Mouse (Mus musculus) heart, adult 2 months (tissue): ENCODE measurements around the gene Fer. TPM values are rescaled to one million over a fixed set of nuclear protein-coding genes. Genes with fewer than 3 reads are reported as not detected.

Experiments used
- DNase-seq, 2 experiments: peaks; one replicate each; pipeline ENCODE4 v3.0.0; 2021
- H3K27ac ChIP-seq: fragments of 200-600 bp; 2 replicates; pipeline ENCODE4 v1.8.1; 2022
- H3K27me3 ChIP-seq: fragments of 200-500 bp; 2 replicates; pipeline ENCODE4 v1.6.1; 2012; ENCODE audit warnings: mild to moderate bottlenecking, low read length, inconsistent platforms, mixed read lengths; ENCODE audit not compliant: control insufficient read depth, insufficient read depth
- H3K36me3 ChIP-seq: fragments of 200-500 bp; 2 replicates; pipeline ENCODE4 v1.6.1; 2012; ENCODE audit warnings: low read length, inconsistent platforms; ENCODE audit not compliant: control insufficient read depth, insufficient read depth
- H3K4me1 ChIP-seq: fragments of 200-500 bp; 2 replicates; pipeline ENCODE4 v1.6.1; 2011; ENCODE audit warnings: low read length; ENCODE audit not compliant: control insufficient read depth, insufficient read depth
- H3K4me3 ChIP-seq: fragments of 200-600 bp; 2 replicates; pipeline ENCODE4 v1.8.1; 2022
- H3K79me2 ChIP-seq: fragments of 200-500 bp; replicated peaks from 2 replicates; pipeline ENCODE4 v1.6.1; 2012; ENCODE audit warnings: mild to moderate bottlenecking, inconsistent platforms, low read length, moderate library complexity, mixed read lengths; ENCODE audit not compliant: control insufficient read depth, insufficient read depth
- H3K9ac ChIP-seq: fragments of 200-500 bp; 2 replicates; pipeline ENCODE4 v1.6.1; 2012; ENCODE audit warnings: low read depth, mild to moderate bottlenecking, control low read depth, inconsistent platforms, low read length, mixed read lengths
- CTCF ChIP-seq: fragments of 200-600 bp; IDR thresholded peaks from 2 replicates; pipeline ENCODE4 v1.8.1; 2022; ENCODE audit warnings: antibody characterized with exemption, mild to moderate bottlenecking, moderate library complexity
- EP300 ChIP-seq: fragments of 200-500 bp; IDR thresholded peaks from 2 replicates; pipeline ENCODE4 v1.6.1; 2011; ENCODE audit warnings: low read depth, low read length, control low read depth; ENCODE audit not compliant: insufficient read depth
- POLR2A ChIP-seq: fragments of 200-500 bp; IDR thresholded peaks from 2 replicates; pipeline ENCODE4 v1.6.1; 2011; ENCODE audit warnings: mild to moderate bottlenecking, low read depth, low read length, control low read depth; ENCODE audit not compliant: insufficient read depth
- WGBS: fragments of 180-500 bp; shearing (Covaris S2); methylation state at CpG from one replicate; pipeline ENCODE4 v1.1.7; 2018; 5-methylcytosine and 5-hydroxymethylcytosine counted together
- intact Hi-C: fragments of 180-260 bp; cut with DNase I; formaldehyde crosslinking; loops from one replicate; pipeline ENCODE4 v1.15.1; 2025
- long read RNA-seq: library from polyadenylated mRNA; stranded (forward); transcript quantifications from one replicate; pipeline ENCODE4 v2.0.0, GENCODE M21; 2021
- polyA plus RNA-seq: library from polyadenylated mRNA; depleted of rRNA; stranded (reverse); fragments of >200 nt; gene quantifications from 2 replicates; pipeline ENCODE4 v1.2.3, GENCODE M21; 2012; rRNA removed
- total RNA-seq, 2 experiments: library from RNA; stranded (reverse); gene quantifications; 2 replicates each; pipeline ENCODE4 v1.2.3; 2021

Fer gene
- 10 to 100 TPM; 19.4 to 19.8 TPM for total RNA-seq
- 3.9 and 7.9 TPM in 2 replicates for polyA plus RNA-seq
- long read RNA-seq, partial matches to known transcripts, result 3 of 23 reads
- long read RNA-seq, other reads (novel, unspliced or antisense), result 20 of 23 reads

DNA sequence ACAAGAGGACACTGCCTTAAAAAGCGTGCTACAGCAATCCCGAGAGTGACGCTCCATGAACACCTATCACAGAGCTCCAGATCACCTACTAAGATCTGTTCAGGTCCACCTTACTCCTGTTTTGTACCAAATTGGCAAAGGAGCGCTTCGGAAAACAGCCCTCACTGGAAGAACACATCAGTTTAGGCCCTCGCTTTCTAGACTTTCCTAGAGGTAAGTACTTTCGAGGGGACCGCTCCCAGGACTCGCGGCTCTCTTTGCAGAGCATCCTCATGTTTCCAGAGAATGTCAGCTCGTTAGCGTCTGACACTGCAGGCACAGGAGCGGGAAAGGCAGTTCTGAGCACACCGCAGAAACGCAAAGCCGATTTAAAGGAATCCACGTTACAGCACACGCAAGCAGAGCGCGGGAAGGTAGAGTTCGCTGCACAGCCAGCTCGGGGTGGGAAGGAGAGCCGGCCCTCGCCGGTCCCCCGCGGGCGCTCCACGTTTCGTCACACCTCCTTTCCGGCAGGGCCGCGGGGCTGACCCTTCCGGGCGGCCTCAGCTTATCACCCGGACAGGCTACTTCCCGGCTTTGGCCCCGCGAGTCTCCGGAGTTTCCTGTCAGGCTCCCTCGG, at the start of gene Fer:
TSS of gene Fer (plus strand) at position 51 of the 619 bp plus-strand sequence.
- Histone ChIP-seq H3K36me3 (no peaks in the 10 kb centered on the region; the same call in none of the 2 replicates), H3K9ac (peak within 1 kb of the TSS; percentile 85), H3K4me1 (peaks cover 2% of the 10 kb centered on the region; the same call in 1 of the 2 replicates), H3K4me3 (peak within 1 kb of the TSS; percentile 96), H3K27ac (peak within 1 kb of the TSS; percentile 92), H3K79me2 (no peaks in the 10 kb centered on the region), H3K27me3 (no peaks in the 10 kb centered on the region)
- no peak for DNase-seq
- intact Hi-C loops, result loop anchor here (2.0 to 10.0 kb wide), 4 partner anchors 58 to 742 kb away; partner anchors contain the start of genes Man2a1 and Pja2
- TF ChIP-seq POLR2A, result no peak
- no peak for TF ChIP-seq EP300
- TF ChIP-seq CTCF, result no peak
- WGBS, result 1% methylated on average over 41 of the region's 41 CpGs

DNA sequence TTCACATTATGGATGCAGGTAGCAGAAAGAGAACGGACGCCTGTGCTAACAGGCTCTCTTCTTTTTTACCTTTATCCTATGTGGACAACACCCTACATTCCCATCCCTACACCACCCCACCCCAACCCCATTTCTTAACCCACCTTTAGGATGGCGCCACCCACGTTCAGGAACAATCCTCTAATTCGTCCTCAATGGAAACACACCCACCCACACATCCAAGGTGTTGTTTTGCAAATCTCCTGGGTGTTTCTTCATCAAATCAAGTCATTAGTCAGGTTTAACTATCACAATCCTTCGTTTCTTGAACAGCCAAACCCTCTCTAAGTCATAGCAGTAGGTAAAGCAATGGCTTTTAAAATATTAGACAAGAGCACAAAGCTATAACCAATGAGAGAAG, 49.3 kb upstream of the Fer start:
- Histone ChIP-seq H3K36me3 (no peaks in the 10 kb centered on the region), H3K4me1 (no peaks in the 10 kb centered on the region)
- intact Hi-C loops, result no loop called here

DNA sequence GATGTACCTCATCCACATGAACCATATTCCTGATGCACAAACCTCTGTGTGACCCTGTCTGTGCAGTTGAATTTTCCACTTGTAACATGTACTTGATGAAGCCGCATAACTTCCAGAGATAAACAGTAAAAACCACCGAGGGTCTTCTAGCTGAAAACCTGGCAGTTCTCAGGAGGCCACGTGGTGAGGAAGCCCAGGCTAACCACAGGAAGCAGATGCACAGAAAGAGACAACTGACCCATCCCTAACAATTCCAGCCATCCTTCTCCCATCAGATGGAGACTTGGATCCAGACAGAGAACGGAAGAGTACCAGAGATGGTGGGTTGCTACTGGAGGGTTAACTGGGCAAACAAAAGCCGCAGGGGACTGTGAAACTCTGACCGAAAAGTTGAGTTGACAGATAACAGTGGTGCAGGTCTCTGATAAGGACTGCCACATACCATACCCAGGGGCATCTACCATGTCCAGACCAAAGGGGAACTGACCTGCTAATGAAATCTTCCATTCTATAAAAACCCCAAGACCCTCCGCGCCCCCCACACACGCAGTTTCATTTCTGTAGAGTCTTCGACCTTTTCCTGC, 44.3 kb upstream of the Fer start:
- no peak overlapping the region for H3K9ac ChIP-seq
- WGBS, result 64% methylated on average over 10 of the region's 10 CpGs
- no peaks in the 10 kb centered on the region for H3K79me2 ChIP-seq
- H3K27ac ChIP-seq, result no peak overlapping the region
- no peaks in the 10 kb centered on the region for H3K27me3 ChIP-seq
- TF ChIP-seq EP300, result no peak
- TF ChIP-seq CTCF, result no peak
- TF ChIP-seq POLR2A, result no peak
- DNase-seq, result no peak
- no peak overlapping the region for H3K4me3 ChIP-seq
- no peaks in the 10 kb centered on the region for H3K36me3 ChIP-seq
- H3K4me1 ChIP-seq, result no peaks in the 10 kb centered on the region
- intact Hi-C loops, result no loop called here

More for the DNA sequence above, 49.3 kb upstream of the Fer start:
- no peak overlapping the region for H3K27ac ChIP-seq
- H3K27me3 ChIP-seq, result no peaks in the 10 kb centered on the region
- WGBS, result 92% methylated on average over 6 of the region's 6 CpGs
- no peak for DNase-seq
- H3K9ac ChIP-seq, result no peak overlapping the region
- TF ChIP-seq POLR2A (no peak), EP300 (no peak), CTCF (no peak)
- H3K79me2 ChIP-seq, result no peaks in the 10 kb centered on the region
- H3K4me3 ChIP-seq, result no peak overlapping the region

DNA sequence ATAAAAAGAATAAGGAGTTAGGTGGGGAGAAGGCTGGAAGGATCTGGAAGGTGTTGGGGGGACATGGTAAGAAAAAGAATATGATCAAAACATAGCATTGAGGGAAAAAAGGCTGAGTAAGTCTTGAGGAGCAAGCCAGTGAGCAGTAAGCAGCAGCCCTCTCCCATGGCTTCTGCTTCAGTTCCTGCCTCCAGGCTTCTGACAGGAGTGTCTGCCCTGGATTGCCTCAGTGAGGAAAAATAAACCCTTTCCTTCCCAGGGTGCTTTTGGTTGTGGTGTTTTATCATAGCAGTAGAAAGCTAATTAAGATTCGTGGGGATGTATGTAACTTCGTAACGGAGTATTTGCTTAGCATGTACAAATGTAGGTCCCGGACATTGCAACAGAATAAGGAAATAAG, 38.7 kb upstream of the Fer start:
- Histone ChIP-seq H3K4me3 (no peak overlapping the region), H3K79me2 (no peaks in the 10 kb centered on the region), H3K36me3 (no peaks in the 10 kb centered on the region), H3K27me3 (no peaks in the 10 kb centered on the region), H3K4me1 (no peaks in the 10 kb centered on the region), H3K9ac (no peak overlapping the region), H3K27ac (no peak overlapping the region)
- WGBS, result 79% methylated on average over 4 of the region's 4 CpGs
- DNase-seq, result no peak
- intact Hi-C loops, result no loop called here
- TF ChIP-seq POLR2A (no peak), CTCF (no peak), EP300 (no peak)

DNA sequence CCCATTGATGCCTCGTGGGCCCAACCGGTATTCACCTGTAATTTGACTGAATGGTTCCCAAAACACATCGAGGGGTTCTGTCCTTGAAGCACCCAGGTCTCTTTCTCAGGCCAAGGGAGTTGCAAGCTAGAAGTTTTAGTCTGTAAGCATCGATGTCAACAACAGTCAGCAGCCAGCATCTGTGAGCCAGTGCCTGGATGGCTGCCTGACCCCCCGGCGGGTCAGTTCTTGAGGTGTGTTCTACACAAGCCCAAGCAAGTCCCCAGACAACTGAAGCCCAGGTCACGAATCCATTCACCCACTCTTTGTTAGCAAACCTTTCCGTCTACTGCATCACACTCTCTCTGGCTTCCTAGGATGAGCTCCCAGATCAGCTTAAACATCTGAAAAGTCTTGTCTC, 36.7 kb upstream of the Fer start:
- H3K4me3 ChIP-seq, result no peak overlapping the region
- H3K27me3 ChIP-seq, result no peaks in the 10 kb centered on the region
- H3K4me1 ChIP-seq, result no peaks in the 10 kb centered on the region
- H3K79me2 ChIP-seq, result no peaks in the 10 kb centered on the region
- 84% methylated on average over 8 of the region's 8 CpGs for WGBS
- H3K27ac ChIP-seq, result no peak overlapping the region
- H3K9ac ChIP-seq, result no peak overlapping the region
- intact Hi-C loops, result no loop called here
- no peak for DNase-seq
- H3K36me3 ChIP-seq, result no peaks in the 10 kb centered on the region
- TF ChIP-seq CTCF, result no peak
- no peak for TF ChIP-seq POLR2A
- TF ChIP-seq EP300, result no peak

DNA sequence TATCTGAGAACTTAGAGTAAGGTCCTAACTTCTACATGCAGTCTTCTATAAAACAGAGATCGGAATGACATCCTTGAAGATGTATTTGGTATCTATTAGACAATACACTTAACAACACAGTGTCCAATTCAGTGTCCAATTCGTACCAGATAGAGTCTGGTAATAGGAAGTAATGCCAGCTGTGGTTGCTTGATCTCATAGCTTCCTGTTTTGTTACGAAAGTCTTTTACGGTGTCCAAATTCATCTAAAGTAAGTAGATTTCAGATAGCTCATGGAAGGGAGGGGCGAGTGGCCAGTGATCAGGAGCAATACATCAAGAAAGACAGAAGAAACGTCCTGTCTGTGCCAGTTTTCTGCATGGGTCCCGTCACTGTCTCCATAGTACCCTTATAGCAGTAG, 36.1 kb upstream of the Fer start:
- TF ChIP-seq EP300, result no peak
- no peaks in the 10 kb centered on the region for H3K36me3 ChIP-seq
- H3K4me1 ChIP-seq, result no peaks in the 10 kb centered on the region
- H3K27ac ChIP-seq, result no peak overlapping the region
- H3K79me2 ChIP-seq, result no peaks in the 10 kb centered on the region
- intact Hi-C loops, result no loop called here
- H3K9ac ChIP-seq, result no peak overlapping the region
- WGBS, result 57% methylated on average over 7 of the region's 7 CpGs
- H3K27me3 ChIP-seq, result no peaks in the 10 kb centered on the region
- no peak overlapping the region for H3K4me3 ChIP-seq
- DNase-seq, result no peak
